Mouse (Mus musculus) gastrocnemius, adult 2 months (tissue): Measurements from ENCODE around the gene Lims1. TPM values are rescaled to one million over a fixed set of nuclear protein-coding genes. Genes with fewer than 3 reads are reported as not detected.

Experiments used
- DNase-seq: peaks from one replicate; pipeline ENCODE4 v3.0.0; 2022
- H3K27ac ChIP-seq: fragments of 200-600 bp; 2 replicates; pipeline ENCODE4 v1.8.1; 2022; ENCODE audit warnings: mild to moderate bottlenecking
- H3K4me3 ChIP-seq: fragments of 200-600 bp; 2 replicates; pipeline ENCODE4 v1.8.1; 2022; ENCODE audit warnings: mild to moderate bottlenecking, moderate library complexity
- CTCF ChIP-seq: fragments of 200-600 bp; IDR thresholded peaks from 2 replicates; pipeline ENCODE4 v1.8.1; 2022; ENCODE audit warnings: antibody characterized with exemption, mild to moderate bottlenecking, moderate library complexity
- intact Hi-C: fragments of 180-260 bp; cut with DNase I; formaldehyde crosslinking; loops from one replicate; pipeline ENCODE4 v1.15.1; 2025
- total RNA-seq, 2 experiments: library from RNA; stranded (reverse); gene quantifications; 2 replicates each; pipeline ENCODE4 v1.2.3; 2021

Lims1 gene
- total RNA-seq, 2 experiments from 2014 or later: 36.1 to 54.7 TPM

- peak; percentile 79 for DNase-seq
- intact Hi-C loops: no loop called here
- no peak for TF ChIP-seq CTCF
- H3K27ac ChIP-seq: peak overlapping the region; percentile 90
- H3K4me3 ChIP-seq: peak overlapping the region; percentile 66
Observed at GRCm38 (mm10) chr10:58394170-58394569, 70.9 kb downstream of the Lims1 start.

- no peak for DNase-seq
- intact Hi-C loops: no loop called here
- H3K27ac ChIP-seq: peak overlapping the region; percentile 90
- no peak for TF ChIP-seq CTCF
- H3K4me3 ChIP-seq: peak overlapping the region; percentile 66
Observed at GRCm38 (mm10) chr10:58395315-58395714, 72.0 kb downstream of the Lims1 start.

- Histone ChIP-seq H3K27ac (peak overlapping the region; percentile 90), H3K4me3 (peak overlapping the region; percentile 66)
Observed at GRCm38 (mm10) chr10:58395723-58396122, 72.5 kb downstream of the Lims1 start.

GRCm38 (mm10) chr10:58396600-58396999 lies 73.3 kb downstream of the Lims1 start:
- intact Hi-C loops: no loop called here
- Histone ChIP-seq H3K4me3 (peak overlapping the region; percentile 66), H3K27ac (peak overlapping the region; percentile 90)
- TF ChIP-seq CTCF: no peak
- peak; percentile 67 for DNase-seq

More at GRCm38 (mm10) chr10:58395723-58396122, 72.5 kb downstream of the Lims1 start:
- intact Hi-C loops: no loop called here
- no peak for TF ChIP-seq CTCF
- no peak for DNase-seq

- H3K27ac ChIP-seq: peak overlapping the region; percentile 20; the same call in 1 of the 2 replicates
- no peak for DNase-seq
- TF ChIP-seq CTCF: no peak
- intact Hi-C loops: no loop called here
- H3K4me3 ChIP-seq: no peak overlapping the region
Observed at GRCm38 (mm10) chr10:58398941-58399340, 75.7 kb downstream of the Lims1 start.

- Histone ChIP-seq H3K27ac (peak overlapping the region; percentile 89), H3K4me3 (peak overlapping the region; percentile 43)
- no peak for TF ChIP-seq CTCF
- DNase-seq: no peak
- intact Hi-C loops: no loop called here
Observed at GRCm38 (mm10) chr10:58401838-58402237, 78.6 kb downstream of the Lims1 start.

- Histone ChIP-seq H3K4me3 (no peak overlapping the region), H3K27ac (peak overlapping the region; percentile 89)
- TF ChIP-seq CTCF: no peak
- no peak for DNase-seq
- intact Hi-C loops: loop anchor here (5.0 kb wide), 1 partner anchor 43 kb away; the partner anchor contains the start of gene Ranbp2
Observed at GRCm38 (mm10) chr10:58404639-58405038, 81.4 kb downstream of the Lims1 start.

GRCm38 (mm10) chr10:58405285-58405948 lies 82.2 kb downstream of the Lims1 start:
- Histone ChIP-seq H3K4me3 (no peak overlapping the region), H3K27ac (peak overlapping the region; percentile 89)
- no peak for TF ChIP-seq CTCF
- DNase-seq: no peak
- intact Hi-C loops: loop anchor here (5.0 kb wide), 1 partner anchor 42 kb away; the partner anchor contains the start of gene Ranbp2

- TF ChIP-seq CTCF: peak; percentile 13; the same call in 1 of the 2 replicates
- DNase-seq: no peak
- no peak overlapping the region for H3K4me3 ChIP-seq
- intact Hi-C loops: loop anchor here (5.0 kb wide), 1 partner anchor 41 kb away; the partner anchor contains the start of gene Ranbp2
- H3K27ac ChIP-seq: peak overlapping the region; percentile 89
Observed at GRCm38 (mm10) chr10:58405949-58406305, 82.7 kb downstream of the Lims1 start.

- TF ChIP-seq CTCF: no peak
- intact Hi-C loops: no loop called here
- Histone ChIP-seq H3K27ac (no peak overlapping the region), H3K4me3 (no peak overlapping the region)
- DNase-seq: no peak
Observed at GRCm38 (mm10) chr10:58412331-58412730, 89.1 kb downstream of the Lims1 start.

GRCm38 (mm10) chr10:58412852-58413251 lies 89.6 kb downstream of the Lims1 start:
- H3K4me3 ChIP-seq: no peak overlapping the region
- no peak for DNase-seq
- no peak overlapping the region for H3K27ac ChIP-seq
- no peak for TF ChIP-seq CTCF
- intact Hi-C loops: no loop called here

GRCm38 (mm10) chr10:58416702-58417101 lies 93.4 kb downstream of the Lims1 start:
- DNase-seq: no peak
- TF ChIP-seq CTCF: no peak
- intact Hi-C loops: no loop called here
- Histone ChIP-seq H3K4me3 (no peak overlapping the region), H3K27ac (0 out of 2 replicates have a peak overlapping the region, but pooled peaks have one; percentile 24)

GRCm38 (mm10) chr10:58418290-58418971 lies 95.2 kb downstream of the Lims1 start:
- no peak for DNase-seq
- intact Hi-C loops: no loop called here
- Histone ChIP-seq H3K27ac (peak overlapping the region; percentile 53; the same call in 1 of the 2 replicates), H3K4me3 (no peak overlapping the region)
- TF ChIP-seq CTCF: no peak
